Mouse (Mus musculus) cerebellum, adult 8-10 months (tissue): Measurements from ENCODE around the gene Galnt6.

Experiments
- DNase-seq: peaks from one replicate; pipeline ENCODE4 v3.0.0; 2022

Gene Galnt6

GRCm38 (mm10) chr15:100753045-100753444 lies 23.9 kb upstream of the Galnt6 start:
- no peak for DNase-seq

GRCm38 (mm10) chr15:100752439-100752838 lies 23.3 kb upstream of the Galnt6 start:
- DNase-seq = no peak

- DNase-seq = no peak
Observed at GRCm38 (mm10) chr15:100749751-100750538, 20.8 kb upstream of the Galnt6 start.

GRCm38 (mm10) chr15:100748584-100748983 lies 19.4 kb upstream of the Galnt6 start:
- no peak for DNase-seq

GRCm38 (mm10) chr15:100747121-100747963 lies 18.2 kb upstream of the Galnt6 start:
- no peak for DNase-seq

GRCm38 (mm10) chr15:100746478-100747120 lies 17.4 kb upstream of the Galnt6 start:
- no peak for DNase-seq

GRCm38 (mm10) chr15:100743238-100743637 lies 14.1 kb upstream of the Galnt6 start:
- no peak for DNase-seq

GRCm38 (mm10) chr15:100739442-100739841 lies 10.3 kb upstream of the Galnt6 start:
- DNase-seq = no peak

GRCm38 (mm10) chr15:100738351-100738781 lies 9.2 kb upstream of the Galnt6 start:
- no peak for DNase-seq

- DNase-seq = no peak
Observed at GRCm38 (mm10) chr15:100737667-100738066, 8.5 kb upstream of the Galnt6 start.

- DNase-seq = no peak
Observed at GRCm38 (mm10) chr15:100735953-100736300, 6.8 kb upstream of the Galnt6 start.

- no peak for DNase-seq
Observed at GRCm38 (mm10) chr15:100735095-100735952, 6.1 kb upstream of the Galnt6 start.

GRCm38 (mm10) chr15:100732580-100732979 lies 3.4 kb upstream of the Galnt6 start:
- DNase-seq = no peak

GRCm38 (mm10) chr15:100731081-100731480 lies 1.9 kb upstream of the Galnt6 start:
- no peak for DNase-seq

- DNase-seq = no peak
Observed at GRCm38 (mm10) chr15:100728586-100728985, 590 bp downstream of the Galnt6 start.

- no peak for DNase-seq
Observed at GRCm38 (mm10) chr15:100727834-100728233, 1.3 kb downstream of the Galnt6 start.

- DNase-seq = no peak
Observed at GRCm38 (mm10) chr15:100726721-100727120, 2.5 kb downstream of the Galnt6 start.

GRCm38 (mm10) chr15:100723505-100723904 lies 5.7 kb downstream of the Galnt6 start:
- no peak for DNase-seq

- DNase-seq = no peak
Observed at GRCm38 (mm10) chr15:100722564-100722963, 6.6 kb downstream of the Galnt6 start.

GRCm38 (mm10) chr15:100722026-100722425 lies 7.2 kb downstream of the Galnt6 start:
- DNase-seq = no peak

GRCm38 (mm10) chr15:100721445-100721844 lies 7.7 kb downstream of the Galnt6 start:
- no peak for DNase-seq

- DNase-seq = no peak
Observed at GRCm38 (mm10) chr15:100720066-100720465, 9.1 kb downstream of the Galnt6 start.

- DNase-seq = no peak
Observed at GRCm38 (mm10) chr15:100719217-100719616, 10.0 kb downstream of the Galnt6 start.
